Mouse (Mus musculus): ENCODE results near the gene Wt1. TPM values are rescaled to one million over a fixed set of nuclear protein-coding genes. Genes with fewer than 3 reads are reported as not detected.

Gene Wt1
- 1 to 10 TPM in 1 of 2 experiments, not detected in 1; 1.0 TPM for total RNA-seq (2023)

GRCm38 (mm10) chr2:105126279-105126678 lies at the start of gene Wt1:
Wt1 (plus strand) TSS chr2:105126529.

GRCm38 (mm10) chr2:105091718-105092117 lies 34.6 kb upstream of the Wt1 start, which contains the start of gene Gm11060:
Gm11060 (plus strand) TSS chr2:105092018.

Other genes with a start within 250 kb of the Wt1 start
- gene Eif3m, start 109.4 kb upstream of the Wt1 start, total RNA-seq (2023): 100 to 1,000 TPM; 102 to 113 TPM
- gene Gm11060, start 34.5 kb upstream of the Wt1 start, total RNA-seq (2023): not detected
- not detected for gene Them7, start 97.8 kb downstream of the Wt1 start, total RNA-seq (2023)